Mouse (Mus musculus): ENCODE results near the gene Mthfd2. TPM values are rescaled to one million over a fixed set of nuclear protein-coding genes. Genes with fewer than 3 reads are reported as not detected.
A peak's percentile ranks its signal among the peaks of the same experiment; 100 is the strongest.

Mthfd2 gene
- total RNA-seq, 2 experiments from 2014 or later = 5.7 to 8.1 TPM

GRCm38 (mm10) chr6:83302264-83302663, 23.4 kb downstream of the Mthfd2 start:
- DNase-seq (ENCODE audit: extremely low spot score in 1 of 2, low spot score in 2 of 2) = no peak
- TF ChIP-seq CTCF (IDR thresholded peaks at IDR 0.05) = no peak
- Histone ChIP-seq H3K4me3 (no peak overlapping the region), H3K27ac (no peak overlapping the region)
- intact Hi-C loops (cut with DNase I) = no loop called here

- intact Hi-C loops (cut with DNase I) = no loop called here
- Histone ChIP-seq H3K27ac (no peak overlapping the region), H3K4me3 (no peak overlapping the region)
- TF ChIP-seq CTCF (IDR thresholded peaks at IDR 0.05) = no peak
- DNase-seq (ENCODE audit: extremely low spot score in 1 of 2, low spot score in 2 of 2) = no peak
Observed at GRCm38 (mm10) chr6:83301294-83301693, 24.4 kb downstream of the Mthfd2 start.

- no peak for DNase-seq (ENCODE audit: extremely low spot score in 1 of 2, low spot score in 2 of 2)
- no peak for TF ChIP-seq CTCF (IDR thresholded peaks at IDR 0.05)
- Histone ChIP-seq H3K27ac (no peak overlapping the region), H3K4me3 (no peak overlapping the region)
- intact Hi-C loops (cut with DNase I) = no loop called here
Observed at GRCm38 (mm10) chr6:83300447-83301229, 25.1 kb downstream of the Mthfd2 start.

- TF ChIP-seq CTCF (IDR thresholded peaks at IDR 0.05) = peak; percentile 56
- Histone ChIP-seq H3K4me3 (no peak overlapping the region), H3K27ac (no peak overlapping the region)
- intact Hi-C loops (cut with DNase I) = loop anchor here (10.0 kb wide), 1 partner anchor 394 kb away; the partner anchor contains the start of gene Cd207
- DNase-seq (ENCODE audit: extremely low spot score in 1 of 2, low spot score in 2 of 2) = no peak
Observed at GRCm38 (mm10) chr6:83280256-83280955, 45.3 kb downstream of the Mthfd2 start.

- no peak overlapping the region for H3K27ac ChIP-seq
- H3K4me3 ChIP-seq = no peak overlapping the region
- DNase-seq (ENCODE audit: extremely low spot score in 1 of 2, low spot score in 2 of 2) = no peak
- TF ChIP-seq CTCF (IDR thresholded peaks at IDR 0.05) = peak; percentile 55
- intact Hi-C loops (cut with DNase I) = loop anchor here (5.0 to 10.0 kb wide), 2 partner anchors 47 to 284 kb away; no protein-coding TSS in a partner anchor
Observed at GRCm38 (mm10) chr6:83278881-83279280, 46.8 kb downstream of the Mthfd2 start.

- no peak for TF ChIP-seq CTCF (IDR thresholded peaks at IDR 0.05)
- Histone ChIP-seq H3K27ac (no peak overlapping the region), H3K4me3 (no peak overlapping the region)
- intact Hi-C loops (cut with DNase I) = loop anchor here (5.0 to 10.0 kb wide), 2 partner anchors 45 to 282 kb away; no protein-coding TSS in a partner anchor
- DNase-seq (ENCODE audit: extremely low spot score in 1 of 2, low spot score in 2 of 2) = no peak
Observed at GRCm38 (mm10) chr6:83277151-83277550, 48.6 kb downstream of the Mthfd2 start.

- Histone ChIP-seq H3K4me3 (no peak overlapping the region), H3K27ac (no peak overlapping the region)
- intact Hi-C loops (cut with DNase I) = loop anchor here (10.0 kb wide), 1 partner anchor 279 kb away; no protein-coding TSS in a partner anchor
- DNase-seq (ENCODE audit: extremely low spot score in 1 of 2, low spot score in 2 of 2) = no peak
- no peak for TF ChIP-seq CTCF (IDR thresholded peaks at IDR 0.05)
Observed at GRCm38 (mm10) chr6:83273733-83274132, 52.0 kb downstream of the Mthfd2 start.

- Histone ChIP-seq H3K27ac (peak overlapping the region; percentile 80), H3K4me3 (peak overlapping the region; percentile 44)
- TF ChIP-seq CTCF (IDR thresholded peaks at IDR 0.05) = peak; percentile 59
- intact Hi-C loops (cut with DNase I) = loop anchor here (5.0 kb wide), 1 partner anchor 101 kb away; the partner anchor contains the start of gene Dctn1
- peak; percentile 81 to 84 for DNase-seq (ENCODE audit: extremely low spot score in 1 of 2, low spot score in 2 of 2)
Observed at GRCm38 (mm10) chr6:83268144-83269010, 57.3 kb downstream of the Mthfd2 start.

GRCm38 (mm10) chr6:83267616-83268015, 58.1 kb downstream of the Mthfd2 start:
- peak overlapping the region; percentile 44 for H3K4me3 ChIP-seq

GRCm38 (mm10) chr6:83265653-83266052, 60.1 kb downstream of the Mthfd2 start:
- DNase-seq (ENCODE audit: extremely low spot score in 1 of 2, low spot score in 2 of 2) = no peak
- intact Hi-C loops (cut with DNase I) = loop anchor here (2.0 to 5.0 kb wide), 2 partner anchors 53 to 98 kb away; partner anchors contain the start of gene Dctn1

More at GRCm38 (mm10) chr6:83267616-83268015, 58.1 kb downstream of the Mthfd2 start:
- no peak for TF ChIP-seq CTCF (IDR thresholded peaks at IDR 0.05)
- DNase-seq (ENCODE audit: extremely low spot score in 1 of 2, low spot score in 2 of 2) = no peak
- intact Hi-C loops (cut with DNase I) = loop anchor here (2.0 to 5.0 kb wide), 2 partner anchors 55 to 100 kb away; partner anchors contain the start of gene Dctn1
- peak overlapping the region; percentile 80 for H3K27ac ChIP-seq

GRCm38 (mm10) chr6:83265253-83265652, 60.5 kb downstream of the Mthfd2 start:
- peak; percentile 34 for TF ChIP-seq CTCF (IDR thresholded peaks at IDR 0.05)
- Histone ChIP-seq H3K4me3 (no peak overlapping the region), H3K27ac (no peak overlapping the region)
- DNase-seq (ENCODE audit: extremely low spot score in 1 of 2, low spot score in 2 of 2) = no peak
- intact Hi-C loops (cut with DNase I) = loop anchor here (5.0 kb wide), 1 partner anchor 98 kb away; the partner anchor contains the start of gene Dctn1

More at GRCm38 (mm10) chr6:83265653-83266052, 60.1 kb downstream of the Mthfd2 start:
- TF ChIP-seq CTCF (IDR thresholded peaks at IDR 0.05) = no peak
- Histone ChIP-seq H3K4me3 (no peak overlapping the region), H3K27ac (no peak overlapping the region)
